Mouse (Mus musculus) central nervous system, embryonic 18 days (tissue): ENCODE measurements around the gene Ppp1r14c. TPM values are rescaled to one million over a fixed set of nuclear protein-coding genes. Genes with fewer than 3 reads are reported as not detected.

Source experiments
- polyA plus RNA-seq: library from polyadenylated mRNA; depleted of rRNA; stranded (reverse); fragments of >200 nt; gene quantifications from 2 replicates; pipeline ENCODE4 v1.2.3, GENCODE M21; 2012; rRNA removed

Gene Ppp1r14c
- polyA plus RNA-seq: 45.6 and 48.4 TPM in 2 replicates

DNA sequence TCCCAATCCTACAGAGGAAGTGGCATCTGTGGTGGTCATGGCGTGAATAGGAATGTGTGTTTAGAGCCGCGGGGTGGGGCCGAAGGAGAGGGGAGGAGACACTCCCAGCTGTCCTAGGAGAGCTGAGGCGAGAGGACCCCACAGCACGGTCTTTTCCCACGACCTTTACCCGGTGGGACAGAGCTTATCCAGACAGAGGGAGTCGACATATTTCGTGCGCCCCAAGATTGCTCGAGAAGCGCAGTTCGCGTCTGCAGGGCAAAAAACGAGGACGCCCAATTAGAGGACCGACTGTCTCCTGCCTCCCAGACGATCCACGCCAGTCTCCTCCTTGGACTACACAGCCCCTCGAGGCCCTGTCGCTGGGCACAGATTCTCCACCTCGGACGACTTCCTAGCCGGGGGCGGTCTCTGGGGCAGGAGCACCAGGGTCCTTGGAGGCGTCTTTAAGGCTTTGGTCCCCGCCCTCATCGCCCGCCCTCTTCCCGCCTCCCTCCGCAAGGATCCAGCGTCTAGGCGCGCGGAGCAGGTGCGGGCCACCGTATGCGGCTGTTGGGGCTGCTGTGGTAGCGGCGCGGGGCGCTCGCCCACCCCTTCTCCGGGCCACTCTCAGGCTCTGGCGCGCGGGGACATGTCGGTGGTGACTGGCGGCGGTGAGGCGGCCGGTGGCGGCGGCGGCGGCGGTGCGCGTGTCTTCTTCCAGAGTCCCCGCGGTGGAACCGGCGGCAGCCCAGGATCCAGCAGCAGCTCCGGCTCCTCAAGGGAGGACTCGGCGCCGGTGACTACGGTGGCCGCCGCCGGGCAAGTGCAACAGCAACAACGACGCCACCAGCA is at the start of gene Ppp1r14c:
TSS of gene Ppp1r14c (plus strand) at position 22 of the 834 bp plus-strand sequence.

Other genes starting within 250 kb of the Ppp1r14c start
- gene H60c, start 98.3 kb upstream of the Ppp1r14c start, polyA plus RNA-seq: not detected in 2 replicates
- gene Iyd, start 174.2 kb downstream of the Ppp1r14c start, polyA plus RNA-seq: 0.26 and 0.27 TPM in 2 replicates